Mouse (Mus musculus) T-cell, adult 2 months (primary cell): ENCODE results near the gene Krtap3-1.

ENCODE experiments used
- DNase-seq: peaks from one replicate; pipeline ENCODE4 v3.0.0; 2022; ENCODE audit warnings: low spot score

The Krtap3-1 gene

DNA sequence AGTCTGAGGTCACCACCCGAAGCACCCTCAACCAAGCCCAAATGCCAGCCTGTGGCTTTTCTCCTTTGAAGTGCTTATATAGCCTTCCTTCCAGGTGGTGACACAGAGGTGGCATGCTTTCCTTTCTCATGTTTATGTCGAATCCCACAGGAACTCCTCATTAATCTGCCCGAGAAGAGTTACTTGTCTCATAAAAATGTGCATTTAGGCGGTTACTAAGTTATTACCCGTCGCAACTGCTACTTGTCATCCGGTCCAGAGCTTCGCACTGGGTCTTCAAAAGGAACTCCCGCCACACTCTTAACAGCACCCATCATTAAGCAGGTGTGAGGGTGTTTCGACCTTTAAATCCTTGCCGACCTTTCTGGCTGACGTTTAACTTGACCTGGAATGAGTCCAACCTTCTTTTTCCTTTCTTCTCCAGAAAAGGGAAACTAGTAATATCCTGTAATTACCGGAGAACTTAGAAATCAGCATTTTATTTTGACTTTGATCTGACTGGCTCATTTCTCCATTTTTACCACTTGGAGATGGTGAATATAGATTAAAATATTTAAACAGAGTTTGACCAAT, 45.1 kb downstream of the Krtap3-1 start, which contains the start of gene Krt39:
Gene Krt39, minus strand, starts transcription at position 51 of the 573 bp plus-strand sequence.
- no peak for DNase-seq
